Mouse (Mus musculus) CH12.LX (cell line): ENCODE measurements around the gene Hspa12a. TPM values are rescaled to one million over a fixed set of nuclear protein-coding genes. Genes with fewer than 3 reads are reported as not detected.

ENCODE experiments used
- DNase-seq: peaks from one replicate; pipeline ENCODE4 v3.0.0-alpha.2; 2013; ENCODE audit errors: extremely low read depth
- H3K27ac ChIP-seq: 2 replicates; pipeline ENCODE4 v1.5.1; 2012; ENCODE audit warnings: low read depth, mild to moderate bottlenecking, control low read depth, moderate library complexity; ENCODE audit not compliant: insufficient read depth
- H3K27me3 ChIP-seq: replicated peaks from 2 replicates; pipeline ENCODE3; 2012; ENCODE audit warnings: inconsistent platforms
- H3K36me3 ChIP-seq, 2 experiments: replicated peaks in 1 of 2; 2 replicates each; pipeline versions ENCODE3 to v1.6.1; 2012; ENCODE audit warnings: inconsistent platforms in 1 of 2, low read length in 1 of 2, mild to moderate bottlenecking in 1 of 2, mixed read lengths in 1 of 2, moderate library complexity in 1 of 2; ENCODE audit not compliant: control insufficient read depth in 1 of 2, insufficient read depth in 1 of 2
- H3K4me1 ChIP-seq, 2 experiments: 2 replicates each; pipeline ENCODE4 v1.6.1; 2012; ENCODE audit warnings: inconsistent platforms in 1 of 2, moderate library complexity in 1 of 2; ENCODE audit not compliant: insufficient read depth in 2 of 2, control insufficient read depth in 1 of 2
- H3K4me2 ChIP-seq: 2 replicates; pipeline ENCODE4 v1.6.1; 2012; ENCODE audit warnings: low read depth, mild to moderate bottlenecking, control low read depth; ENCODE audit not compliant: poor library complexity, insufficient read depth, severe bottlenecking
- H3K4me3 ChIP-seq, 3 experiments: fragments of 150-350 bp in 1 of 3; sonication (generic) in 1 of 3; replicated peaks in 1 of 3; 2 replicates each; pipeline versions ENCODE3 to v1.5.1; 2011 to 2012; ENCODE audit warnings: low read depth in 2 of 3, low read length in 2 of 3, mild to moderate bottlenecking in 2 of 3, moderate library complexity in 2 of 3, control low read depth in 1 of 3, improper control_type of control experiment in 1 of 3, inconsistent platforms in 1 of 3, mixed read lengths in 1 of 3; ENCODE audit not compliant: poor library complexity in 1 of 3
- H3K79me2 ChIP-seq: replicated peaks from 2 replicates; pipeline ENCODE4 v1.6.1; 2012; ENCODE audit warnings: mild to moderate bottlenecking, moderate library complexity; ENCODE audit not compliant: control insufficient read depth, poor library complexity, insufficient read depth, severe bottlenecking; ENCODE audit errors: extremely low read depth
- H3K9ac ChIP-seq: 2 replicates; pipeline ENCODE4 v1.6.1; 2012; ENCODE audit warnings: low read depth, mild to moderate bottlenecking, control low read depth, moderate library complexity; ENCODE audit not compliant: insufficient read depth
- H3K9me3 ChIP-seq: replicated peaks from 2 replicates; pipeline ENCODE3; 2012; ENCODE audit warnings: low read length, inconsistent platforms, mixed read lengths
- E2F4 ChIP-seq: IDR thresholded peaks from 2 replicates; pipeline ENCODE4 v1.6.1; 2011; ENCODE audit warnings: low read depth, low read length, improper control_type of control experiment; ENCODE audit not compliant: insufficient replicate concordance
- ELF1 ChIP-seq: IDR thresholded peaks from 2 replicates; pipeline ENCODE4 v1.6.1; 2014; ENCODE audit warnings: low read depth, mild to moderate bottlenecking, inconsistent platforms, low read length, improper control_type of control experiment
- EP300 ChIP-seq: IDR thresholded peaks from 2 replicates; pipeline ENCODE4 v1.6.1; 2011; ENCODE audit warnings: low read length, improper control_type of control experiment
- ETS1 ChIP-seq: conservative IDR thresholded peaks from 2 replicates; pipeline ENCODE4 v1.6.1; 2012; ENCODE audit warnings: low read depth, mild to moderate bottlenecking, inconsistent platforms, low read length, improper control_type of control experiment, moderate library complexity
- HCFC1 ChIP-seq: IDR thresholded peaks from 2 replicates; pipeline ENCODE4 v1.6.1; 2012; ENCODE audit warnings: low read depth, mild to moderate bottlenecking, inconsistent platforms, low read length, improper control_type of control experiment
- JUN ChIP-seq: IDR thresholded peaks from 2 replicates; pipeline ENCODE4 v1.6.1; 2011; ENCODE audit warnings: low read depth, mild to moderate bottlenecking, low read length, improper control_type of control experiment, moderate library complexity; ENCODE audit not compliant: insufficient read depth
- JUND ChIP-seq: conservative IDR thresholded peaks from 2 replicates; pipeline ENCODE4 v1.6.1; 2011; ENCODE audit warnings: low read depth, low read length, improper control_type of control experiment
- KAT2A ChIP-seq: IDR thresholded peaks from 2 replicates; pipeline ENCODE4 v1.6.1; 2012; ENCODE audit warnings: low read length, improper control_type of control experiment, inconsistent platforms; ENCODE audit not compliant: insufficient replicate concordance
- MAX ChIP-seq: IDR thresholded peaks from 2 replicates; pipeline ENCODE4 v1.6.1; 2011; ENCODE audit warnings: low read length, improper control_type of control experiment
- MEF2A ChIP-seq: IDR thresholded peaks from 2 replicates; pipeline ENCODE4 v1.6.1; 2014; ENCODE audit warnings: low read depth, mild to moderate bottlenecking, inconsistent platforms, low read length, improper control_type of control experiment, borderline replicate concordance
- MYC ChIP-seq: IDR thresholded peaks from 2 replicates; pipeline ENCODE4 v1.6.1; 2011; ENCODE audit warnings: low read depth, mild to moderate bottlenecking, improper control_type of control experiment, low read length
- PAX5 ChIP-seq: IDR thresholded peaks from 2 replicates; pipeline ENCODE4 v1.6.1; 2012; ENCODE audit warnings: low read length, inconsistent platforms, mixed read lengths
- POLR2A ChIP-seq: IDR thresholded peaks from 2 replicates; pipeline ENCODE4 v1.6.1; 2011; ENCODE audit warnings: low read depth, mild to moderate bottlenecking, improper control_type of control experiment, low read length
- RAD21 ChIP-seq: IDR thresholded peaks from 2 replicates; pipeline ENCODE4 v1.6.1; 2011; ENCODE audit warnings: low read depth, mild to moderate bottlenecking, low read length, improper control_type of control experiment, moderate library complexity
- SMC3 ChIP-seq: IDR thresholded peaks from 2 replicates; pipeline ENCODE4 v1.6.1; 2011; ENCODE audit warnings: low read depth, low read length, improper control_type of control experiment
- TCF12 ChIP-seq: IDR thresholded peaks from 2 replicates; pipeline ENCODE4 v1.6.1; 2014; ENCODE audit warnings: low read depth, mild to moderate bottlenecking, inconsistent platforms, low read length, improper control_type of control experiment
- USF1 ChIP-seq: IDR thresholded peaks from 2 replicates; pipeline ENCODE4 v1.6.1; 2014; ENCODE audit warnings: low read depth, mild to moderate bottlenecking, inconsistent platforms, low read length, improper control_type of control experiment
- ZC3H11A ChIP-seq: IDR thresholded peaks from 2 replicates; pipeline ENCODE4 v1.6.1; 2012; ENCODE audit warnings: low read depth, mild to moderate bottlenecking, inconsistent platforms, low read length, improper control_type of control experiment
- ZKSCAN1 ChIP-seq: IDR thresholded peaks from 2 replicates; pipeline ENCODE4 v1.6.1; 2012; ENCODE audit warnings: low read depth, inconsistent platforms, low read length, improper control_type of control experiment, borderline replicate concordance
- ZNF384 ChIP-seq: IDR thresholded peaks from 2 replicates; pipeline ENCODE4 v1.6.1; 2012; ENCODE audit warnings: low read depth, low read length, improper control_type of control experiment, inconsistent platforms
- dilution Hi-C: fragments of 300-500 bp; cut with MboI; formaldehyde crosslinking; loops from 2 replicates; pipeline ENCODE4 v1.14.3; 2020; ENCODE audit warnings: low sequenced_read_pairs; ENCODE audit not compliant: extremely low pct_unique_long_range_greater_than_20kb, extremely low pct_ligation_motif_present
- in situ Hi-C: fragments of 300-500 bp; cut with MboI; formaldehyde crosslinking; loops from 3 replicates; pipeline ENCODE4 v1.14.3; 2019; ENCODE audit warnings: low sequenced_read_pairs, low pct_ligation_motif_present, low pct_unique_long_range_greater_than_20kb, mixed read lengths
- polyA plus RNA-seq: library from polyadenylated mRNA; unstranded; fragments of >175 nt; gene quantifications from 2 replicates; pipeline ENCODE4 v1.2.1, GENCODE M21; 2012; ENCODE audit warnings: low read depth; ENCODE audit not compliant: insufficient read length
- total RNA-seq, 2 experiments: library from RNA; depleted of rRNA; stranded (reverse); fragments of 300-350 nt in 1 of 2; fragments of >200 nt in 1 of 2; gene quantifications; 2 replicates each; pipeline ENCODE4 v1.2.3; 2012 to 2014

Gene Hspa12a
- total and polyA plus RNA-seq, 3 experiments = 1.4 to 1.9 (median 1.4) TPM

DNA sequence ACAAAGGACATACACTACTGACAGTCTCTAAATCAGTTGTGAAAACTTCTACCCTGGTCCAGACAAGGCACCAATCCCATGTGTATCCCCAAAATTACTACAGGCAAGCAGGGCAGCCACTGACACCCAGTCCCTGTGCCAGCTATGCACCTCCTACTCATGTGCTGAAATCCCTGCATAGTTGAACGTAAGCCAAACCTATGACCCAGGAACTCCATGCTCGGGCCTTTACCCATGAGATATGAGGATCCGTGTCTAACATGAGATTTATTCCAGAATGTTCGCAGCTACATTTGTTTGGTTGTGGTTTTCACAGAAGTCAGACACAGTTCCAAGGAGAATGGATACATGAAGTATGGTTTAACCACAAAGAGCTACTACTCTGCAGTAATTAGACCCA, 103.6 kb downstream of the Hspa12a start:
- H3K9me3 ChIP-seq = no peaks in the 10 kb centered on the region
- H3K9ac ChIP-seq = no peak overlapping the region
- H3K36me3 ChIP-seq = no peaks in the 10 kb centered on the region
- peaks cover 15 to 20% of the 10 kb centered on the region in 2 experiments; a peak in 3 of 4 replicates for H3K4me1 ChIP-seq
- no peak for DNase-seq
- TF ChIP-seq SMC3 (no peak), ZC3H11A (no peak), TCF12 (no peak), USF1 (no peak), MYC (no peak), ELF1 (no peak), HCFC1 (no peak), POLR2A (no peak), RAD21 (no peak), MAX (no peak), KAT2A (no peak), E2F4 (no peak), PAX5 (no peak), EP300 (no peak), ZKSCAN1 (no peak), ZNF384 (no peak)
- no peak overlapping the region for H3K27ac ChIP-seq
- no peak overlapping the region for H3K4me3 ChIP-seq
- no peaks in the 10 kb centered on the region for H3K27me3 ChIP-seq
- in situ Hi-C loops = no loop called here
- H3K79me2 ChIP-seq = no peaks in the 10 kb centered on the region
- H3K4me2 ChIP-seq = no peak overlapping the region
- dilution Hi-C loops = no loop called here

DNA sequence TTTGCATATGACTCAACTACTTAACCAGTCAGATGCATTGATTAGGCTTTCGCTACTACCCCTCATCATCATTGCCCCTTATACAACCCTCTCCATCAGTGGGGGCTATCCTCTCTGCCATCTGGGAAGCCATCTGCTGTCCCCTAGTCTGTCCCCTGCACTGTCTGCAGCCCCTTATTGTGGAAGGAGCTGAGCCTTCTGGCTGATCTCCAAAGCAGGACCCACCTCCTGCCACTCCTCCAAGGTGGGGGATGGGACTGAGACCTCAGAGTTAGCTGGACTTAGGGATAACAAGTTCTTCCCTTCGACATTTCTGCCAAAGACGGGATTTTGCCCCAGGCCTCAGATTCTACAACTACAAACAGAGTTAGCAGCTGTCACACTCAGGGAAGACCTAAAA, 104.1 kb downstream of the Hspa12a start:
- Histone ChIP-seq H3K79me2 (no peaks in the 10 kb centered on the region), H3K9ac (no peak overlapping the region), H3K27me3 (no peaks in the 10 kb centered on the region), H3K4me2 (no peak overlapping the region), H3K36me3 (no peaks in the 10 kb centered on the region), H3K9me3 (no peaks in the 10 kb centered on the region), H3K4me3 (no peak overlapping the region)
- no peak for DNase-seq
- dilution Hi-C loops = no loop called here
- in situ Hi-C loops = no loop called here
- TF ChIP-seq JUND (no peak), MEF2A (no peak), KAT2A (no peak), ZKSCAN1 (no peak), USF1 (no peak), ZC3H11A (no peak), JUN (no peak), ZNF384 (no peak), ETS1 (no peak)
- TF ChIP-seq, all 38 proteins: peak for 0
- H3K27ac ChIP-seq = no peak overlapping the region
- H3K4me1 ChIP-seq = peaks cover 15 to 24% of the 10 kb centered on the region in 2 experiments; a peak in 3 of 4 replicates
